ENCODE assay signal across 22 mouse cellular contexts in genomic region chr17:48802673-48803072, GRCm38 (mm10).
DNase-seq lines count a peak whose midpoint lies in the region; ATAC-seq lines count a peak whose summit lies in the region.
"Had no signal": no experiment of that assay in that cellular context is flagged by ENCODE, and none has a peak within 500 bp of the region (broad histone marks: within the 10 kb centered on the region; RNA-seq: fewer than 3 reads in every experiment).

No protein-coding gene starts in this region.

- H3K4me1 ChIP-seq in neural tube, embryonic 15.5 days: no peaks in the 10 kb centered on the region
- H3K4me1 ChIP-seq: embryonic facial prominence, embryonic 10.5 days; forebrain, embryonic 13.5 days; heart, embryonic 12.5 days had no signal

- H3K36me3 ChIP-seq in neural tube, embryonic 15.5 days: no peaks in the 10 kb centered on the region
- H3K36me3 ChIP-seq: embryonic facial prominence, embryonic 10.5 days; heart, embryonic 12.5 days had no signal

- intact Hi-C loops in gastrocnemius, postnatal 36 days (cut with DNase I): no loop called here
- intact Hi-C loops in left cerebral cortex, postnatal 14 days (cut with DNase I): no loop called here

- no peaks in the 10 kb centered on the region for H3K9me3 ChIP-seq in neural tube, embryonic 15.5 days (replicated peaks)
- H3K9me3 ChIP-seq: embryonic facial prominence, embryonic 10.5 days; forebrain, embryonic 13.5 days; heart, embryonic 12.5 days had no signal

- no peak overlapping the region for H3K4me2 ChIP-seq in neural tube, embryonic 15.5 days
- H3K4me2 ChIP-seq: forebrain, embryonic 13.5 days; heart, embryonic 12.5 days had no signal

- H3K4me3 ChIP-seq in neural tube, embryonic 15.5 days (replicated peaks): no peak overlapping the region
- H3K4me3 ChIP-seq: embryonic facial prominence, embryonic 10.5 days; forebrain, embryonic 13.5 days; gastrocnemius, adult 2 months; heart, embryonic 12.5 days had no signal

- no peak overlapping the region for H3K9ac ChIP-seq in neural tube, embryonic 15.5 days (replicated peaks)
- H3K9ac ChIP-seq: forebrain, embryonic 13.5 days; heart, embryonic 12.5 days had no signal

- H3K27me3 ChIP-seq in neural tube, embryonic 15.5 days (replicated peaks): no peaks in the 10 kb centered on the region
- H3K27me3 ChIP-seq: CH12.LX; forebrain, embryonic 13.5 days; heart, embryonic 12.5 days; Patski had no signal

- WGBS in neural tube, embryonic 15.5 days: 68% methylated on average over 7 of the region's 7 CpGs

- ATAC-seq in neural tube, embryonic 15.5 days (ENCODE audit: low FRiP score): no peak
- ATAC-seq: activated CD4-positive, CD25-positive, alpha-beta regulatory T cell, adult 4 months; forebrain, embryonic 13.5 days; hindbrain, embryonic 16.5 days; inflammation-experienced regulatory T-cells, adult 6 months; Patski had no signal

- peak; percentile 21 for DNase-seq in gastrocnemius, postnatal 10 days
- no peak for DNase-seq in gastrocnemius, postnatal 36 days
- DNase-seq in brain, adult 2 months (ENCODE audit: low read depth, low spot score): peak; percentile 74
- DNase-seq in left cerebral cortex, postnatal 14 days (ENCODE audit: low spot score in 2 of 2): peak; percentile 42 to 61
- DNase-seq in right cerebral cortex, postnatal 10 days (ENCODE audit: low spot score in 2 of 2): peak; percentile 41 to 57
- no peak for DNase-seq in neural tube, embryonic 10.5 days (ENCODE audit: extremely low spot score, low spot score)
- DNase-seq in layer of hippocampus, postnatal 25 days (ENCODE audit: extremely low spot score in 1 of 2, low spot score in 1 of 2): no peak
- DNase-seq: adrenal gland, adult 2 months; adrenal gland, postnatal 25 days; cerebellum, adult 2 months; cerebellum, postnatal 10 days; gastrocnemius, adult 2 months; heart, postnatal 36 days had no signal

- no peak overlapping the region for H3K27ac ChIP-seq in neural tube, embryonic 15.5 days (replicated peaks)
- H3K27ac ChIP-seq: embryonic facial prominence, embryonic 10.5 days; forebrain, embryonic 13.5 days; gastrocnemius, adult 2 months had no signal

Comparison
In these comparisons a context has a peak if more than half of its experiments do, and no peak if none do; other contexts are left out.
1. DNase-seq: peak in gastrocnemius, postnatal 10 days (single experiment), brain, adult 2 months (single experiment), left cerebral cortex, postnatal 14 days (2 of 2) and right cerebral cortex, postnatal 10 days (2 of 2); none in gastrocnemius, postnatal 36 days (0 of 2), neural tube, embryonic 10.5 days (single experiment) and layer of hippocampus, postnatal 25 days (0 of 2).